Mouse (Mus musculus): Measurements from ENCODE around the gene Fam178b.
"Not testable (repeated sequence)": the region's sequence is repeated elsewhere in the genome, so short reads cannot be mapped to it uniquely, and the experiment has no call there.

The Fam178b gene

GRCm38 (mm10) chr1:36546888-36547471, 136.0 kb downstream of the Fam178b start, which contains the start of gene Ankrd39:
TSS of gene Ankrd39 (minus strand) at chr1:36547445.
- peak; percentile 98 to 99 for DNase-seq (ENCODE audit: inconsistent age in 2 of 2, low spot score in 1 of 2)

- DNase-seq (ENCODE audit: inconsistent age in 2 of 2, low spot score in 1 of 2) = peak in 1 of 2 experiments; percentile 70
Observed at GRCm38 (mm10) chr1:36545845-36546600, 137.0 kb downstream of the Fam178b start.

GRCm38 (mm10) chr1:36545382-36545781, 137.6 kb downstream of the Fam178b start:
- peak in 1 of 2 experiments; percentile 73 for DNase-seq (ENCODE audit: inconsistent age in 2 of 2, low spot score in 1 of 2)

- no peak for DNase-seq (ENCODE audit: inconsistent age in 2 of 2, low spot score in 1 of 2)
Observed at GRCm38 (mm10) chr1:36542925-36543324, 140.1 kb downstream of the Fam178b start.

GRCm38 (mm10) chr1:36541844-36542243, 141.1 kb downstream of the Fam178b start:
- DNase-seq (ENCODE audit: inconsistent age in 2 of 2, low spot score in 1 of 2) = peak in 1 of 2 experiments; percentile 56

- no peak for DNase-seq (ENCODE audit: inconsistent age in 2 of 2, low spot score in 1 of 2)
Observed at GRCm38 (mm10) chr1:36540807-36541206, 142.2 kb downstream of the Fam178b start.

GRCm38 (mm10) chr1:36540132-36540531, 142.9 kb downstream of the Fam178b start:
- DNase-seq (ENCODE audit: inconsistent age in 2 of 2, low spot score in 1 of 2) = no peak

GRCm38 (mm10) chr1:36539186-36539585, 143.8 kb downstream of the Fam178b start, which contains the start of gene Gm42417:
TSS of gene Gm42417 (minus strand) at chr1:36539429.
- peak; percentile 96 for DNase-seq (ENCODE audit: inconsistent age in 2 of 2, low spot score in 1 of 2)

GRCm38 (mm10) chr1:36538727-36539126, 144.3 kb downstream of the Fam178b start:
- no peak for DNase-seq (ENCODE audit: inconsistent age in 2 of 2, low spot score in 1 of 2)

- DNase-seq (ENCODE audit: inconsistent age in 2 of 2, low spot score in 1 of 2) = not testable (repeated sequence)
Observed at GRCm38 (mm10) chr1:36536783-36537182, 146.2 kb downstream of the Fam178b start, which contains the start of gene Ankrd23. TSS of gene Ankrd23 (minus strand) at chr1:36536883.

GRCm38 (mm10) chr1:36536397-36536728, 146.6 kb downstream of the Fam178b start:
- no peak for DNase-seq (ENCODE audit: inconsistent age in 2 of 2, low spot score in 1 of 2)

GRCm38 (mm10) chr1:36535477-36536396, 147.2 kb downstream of the Fam178b start:
- DNase-seq (ENCODE audit: inconsistent age in 2 of 2, low spot score in 1 of 2) = peak in 1 of 2 experiments; percentile 80

GRCm38 (mm10) chr1:36534595-36535058, 148.4 kb downstream of the Fam178b start:
- no peak for DNase-seq (ENCODE audit: inconsistent age in 2 of 2, low spot score in 1 of 2)

- DNase-seq (ENCODE audit: inconsistent age in 2 of 2, low spot score in 1 of 2) = no peak
Observed at GRCm38 (mm10) chr1:36533546-36533945, 149.4 kb downstream of the Fam178b start.

GRCm38 (mm10) chr1:36531461-36531860, 151.5 kb downstream of the Fam178b start:
- DNase-seq (ENCODE audit: inconsistent age in 2 of 2, low spot score in 1 of 2) = no peak

- DNase-seq (ENCODE audit: inconsistent age in 2 of 2, low spot score in 1 of 2) = no peak
Observed at GRCm38 (mm10) chr1:36530962-36531361, 152.0 kb downstream of the Fam178b start.

- DNase-seq (ENCODE audit: inconsistent age in 2 of 2, low spot score in 1 of 2) = no peak
Observed at GRCm38 (mm10) chr1:36530485-36530884, 152.5 kb downstream of the Fam178b start.

GRCm38 (mm10) chr1:36529875-36530274, 153.1 kb downstream of the Fam178b start:
- no peak for DNase-seq (ENCODE audit: inconsistent age in 2 of 2, low spot score in 1 of 2)

- DNase-seq (ENCODE audit: inconsistent age in 2 of 2, low spot score in 1 of 2) = no peak
Observed at GRCm38 (mm10) chr1:36529274-36529673, 153.7 kb downstream of the Fam178b start.

- DNase-seq (ENCODE audit: inconsistent age in 2 of 2, low spot score in 1 of 2) = peak in 1 of 2 experiments; percentile 66
Observed at GRCm38 (mm10) chr1:36528351-36528750, 154.6 kb downstream of the Fam178b start.

- DNase-seq (ENCODE audit: inconsistent age in 2 of 2, low spot score in 1 of 2) = no peak
Observed at GRCm38 (mm10) chr1:36526903-36527302, 156.1 kb downstream of the Fam178b start.
